Mouse (Mus musculus) natural killer cell, adult 2 months (primary cell): Measurements from ENCODE around the gene Rc3h1.
"Not testable (repeated sequence)": the region's sequence is repeated elsewhere in the genome, so short reads cannot be mapped to it uniquely, and the experiment has no call there.

ENCODE experiments used
- DNase-seq, 2 experiments: peaks; one replicate each; pipeline ENCODE4 v3.0.0; 2022; ENCODE audit warnings: low spot score in 2 of 2

Rc3h1 gene

GRCm38 (mm10) chr1:160906057-160906557 lies at the start of gene Rc3h1:
Rc3h1 (plus strand) TSS chr1:160906418.
- DNase-seq: peak; percentile 99

- DNase-seq: no peak
Observed at GRCm38 (mm10) chr1:160858132-160858531, 48.1 kb upstream of the Rc3h1 start.

- DNase-seq: not testable (repeated sequence)
Observed at GRCm38 (mm10) chr1:160859874-160860273, 46.3 kb upstream of the Rc3h1 start.

- no peak for DNase-seq
Observed at GRCm38 (mm10) chr1:160861142-160861541, 45.1 kb upstream of the Rc3h1 start.

- DNase-seq: no peak
Observed at GRCm38 (mm10) chr1:160861632-160862031, 44.6 kb upstream of the Rc3h1 start.

GRCm38 (mm10) chr1:160863027-160863426 lies 43.2 kb upstream of the Rc3h1 start:
- peak; percentile 26 to 50 for DNase-seq

- no peak for DNase-seq
Observed at GRCm38 (mm10) chr1:160874757-160875156, 31.5 kb upstream of the Rc3h1 start.

GRCm38 (mm10) chr1:160876968-160877367 lies 29.2 kb upstream of the Rc3h1 start:
- no peak for DNase-seq

- no peak for DNase-seq
Observed at GRCm38 (mm10) chr1:160878485-160878884, 27.7 kb upstream of the Rc3h1 start.

- DNase-seq: not testable (repeated sequence)
Observed at GRCm38 (mm10) chr1:160881378-160881777, 24.8 kb upstream of the Rc3h1 start.

GRCm38 (mm10) chr1:160881968-160882367 lies 24.2 kb upstream of the Rc3h1 start:
- DNase-seq: no peak

- no peak for DNase-seq
Observed at GRCm38 (mm10) chr1:160884273-160884672, 21.9 kb upstream of the Rc3h1 start.

GRCm38 (mm10) chr1:160884993-160885392 lies 21.2 kb upstream of the Rc3h1 start:
- no peak for DNase-seq

GRCm38 (mm10) chr1:160899701-160900100 lies 6.5 kb upstream of the Rc3h1 start:
- no peak for DNase-seq

GRCm38 (mm10) chr1:160904047-160904446 lies 2.2 kb upstream of the Rc3h1 start:
- DNase-seq: no peak

GRCm38 (mm10) chr1:160906558-160907481 lies 602 bp downstream of the Rc3h1 start:
- peak; percentile 40 to 44 for DNase-seq

GRCm38 (mm10) chr1:160910176-160910575 lies 4.0 kb downstream of the Rc3h1 start:
- no peak for DNase-seq

- DNase-seq: no peak
Observed at GRCm38 (mm10) chr1:160910812-160911211, 4.6 kb downstream of the Rc3h1 start.

GRCm38 (mm10) chr1:160919383-160919782 lies 13.2 kb downstream of the Rc3h1 start:
- DNase-seq: no peak

- peak in 1 of 2 experiments; percentile 13 for DNase-seq
Observed at GRCm38 (mm10) chr1:160921938-160922337, 15.7 kb downstream of the Rc3h1 start.

GRCm38 (mm10) chr1:160931320-160931719 lies 25.1 kb downstream of the Rc3h1 start:
- DNase-seq: no peak

- peak in 1 of 2 experiments; percentile 17 for DNase-seq
Observed at GRCm38 (mm10) chr1:160933896-160934482, 27.8 kb downstream of the Rc3h1 start.

- no peak for DNase-seq
Observed at GRCm38 (mm10) chr1:160935551-160935950, 29.3 kb downstream of the Rc3h1 start.
